Mouse (Mus musculus) monocyte, adult 59 days (primary cell): ENCODE measurements around the gene Arhgef3. TPM values are rescaled to one million over a fixed set of nuclear protein-coding genes. Genes with fewer than 3 reads are reported as not detected.

Experiments used
- total RNA-seq, 2 experiments: library from RNA; stranded (reverse); gene quantifications; one replicate each; pipeline ENCODE4 v1.2.4; 2023

Gene Arhgef3
- 100 to 1,000 TPM; 156 to 171 TPM for total RNA-seq

GRCm38 (mm10) chr14:27114362-27115274 is at the start of gene Arhgef3:
TSS of gene Arhgef3 (plus strand) at chr14:27114899.

DNA sequence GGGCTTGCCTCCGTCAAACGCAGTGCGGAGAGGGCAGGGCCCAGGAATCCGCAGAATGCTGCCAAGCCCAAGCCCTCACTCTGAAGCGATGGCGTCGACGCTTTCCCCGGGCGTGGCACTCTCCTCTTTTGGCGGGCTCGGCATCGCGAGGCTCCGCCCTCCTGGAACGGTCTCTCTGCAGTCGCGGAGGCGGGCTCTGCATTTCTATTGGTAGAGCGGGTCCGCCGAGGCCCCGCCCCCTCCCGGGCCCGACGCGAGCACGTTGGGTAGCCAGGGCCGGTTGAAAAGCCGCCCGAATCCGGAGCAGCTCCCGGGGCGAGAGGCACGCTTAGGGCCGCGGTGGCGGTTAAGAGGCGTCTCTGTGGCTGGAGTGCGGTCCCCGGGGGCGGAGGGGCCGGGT is 313.9 kb downstream of the Arhgef3 start, which contains the start of gene Fam208a:
Gene Fam208a, plus strand, starts transcription at position 262 of the 400 bp plus-strand sequence.

Other genes starting within 250 kb of the Arhgef3 start
- under 1 TPM in 1 of 2 experiments, not detected in 1; 0.55 TPM for gene Asb14, start 220.3 kb upstream of the Arhgef3 start, total RNA-seq
- 10 to 100 TPM; 24.8 to 26.4 TPM for gene Appl1, start 143.7 kb upstream of the Arhgef3 start, total RNA-seq
- gene Hesx1, start 120.5 kb upstream of the Arhgef3 start, total RNA-seq = not detected
- 1 to 10 TPM in 1 of 2 experiments, under 1 TPM in 1; 0.88 to 2.3 TPM for gene Il17rd, start 76.0 kb upstream of the Arhgef3 start, total RNA-seq